Mouse (Mus musculus): Measurements from ENCODE around the gene Cenpb. TPM values are rescaled to one million over a fixed set of nuclear protein-coding genes. Genes with fewer than 3 reads are reported as not detected.

The Cenpb gene
- polyA plus RNA-seq, 1 experiment from 2014 or later, result 12.2 TPM

GRCm38 (mm10) chr2:131128211-131128610, 51.7 kb downstream of the Cenpb start:
- TF ChIP-seq EP300 (optimal IDR thresholded peaks at IDR 0.05), result no peak
- TF ChIP-seq CTCF (IDR thresholded peaks at IDR 0.05; ENCODE audit: low read depth), result no peak
- Histone ChIP-seq H3K27me3 (ENCODE audit: control insufficient read depth, insufficient read depth, low read length) (no peaks in the 10 kb centered on the region), H3K9ac (ENCODE audit: low read length) (peak overlapping the region; percentile 80; the same call in 1 of the 2 replicates), H3K4me2 (replicated peaks; ENCODE audit: low read depth) (peak overlapping the region; percentile 75), H3K36me3 (ENCODE audit: control insufficient read depth, insufficient read depth, low read length) (no peaks in the 10 kb centered on the region), H3K4me3 (ENCODE audit: low read depth, low read length) (peak overlapping the region; percentile 62), H3K9me3 (ENCODE audit: control insufficient read depth, low read length) (no peaks in the 10 kb centered on the region), H3K4me1 (replicated peaks; ENCODE audit: control insufficient read depth, insufficient read depth) (peaks cover 6% of the 10 kb centered on the region; the same call in 1 of the 2 replicates), H3K27ac (replicated peaks) (peak overlapping the region; percentile 81; the same call in 1 of the 2 replicates)
- ATAC-seq (ENCODE audit: low FRiP score, low TSS enrichment) (no peak), DNase-seq (ENCODE audit: low spot score) (no peak)
- WGBS, result 70% methylated on average over 5 of the region's 5 CpGs

- DNase-seq (ENCODE audit: low spot score) (peak; percentile 67), ATAC-seq (ENCODE audit: low FRiP score, low TSS enrichment) (peak; percentile 78)
- H3K36me3 ChIP-seq (ENCODE audit: control insufficient read depth, insufficient read depth, low read length), result no peaks in the 10 kb centered on the region
- H3K4me3 ChIP-seq (ENCODE audit: low read depth, low read length), result peak within 1 kb of the TSS; percentile 62
- H3K27ac ChIP-seq (replicated peaks), result peak within 1 kb of the TSS; percentile 81
- H3K4me2 ChIP-seq (replicated peaks; ENCODE audit: low read depth), result peak within 1 kb of the TSS; percentile 75
- 2% methylated on average over 28 of the region's 28 CpGs for WGBS
- peak within 1 kb of the TSS; percentile 80 for H3K9ac ChIP-seq (ENCODE audit: low read length)
- no peak for TF ChIP-seq CTCF (IDR thresholded peaks at IDR 0.05; ENCODE audit: low read depth)
- no peak for TF ChIP-seq EP300 (optimal IDR thresholded peaks at IDR 0.05)
- no peaks in the 10 kb centered on the region for H3K27me3 ChIP-seq (ENCODE audit: control insufficient read depth, insufficient read depth, low read length)
- peaks cover 6% of the 10 kb centered on the region; the same call in 1 of the 2 replicates for H3K4me1 ChIP-seq (replicated peaks; ENCODE audit: control insufficient read depth, insufficient read depth)
- H3K9me3 ChIP-seq (ENCODE audit: control insufficient read depth, low read length), result no peaks in the 10 kb centered on the region
Measured at GRCm38 (mm10) chr2:131127161-131127730, 52.6 kb downstream of the Cenpb start, which contains the start of gene Hspa12b. TSS of gene Hspa12b (plus strand) at chr2:131127280.

DNA sequence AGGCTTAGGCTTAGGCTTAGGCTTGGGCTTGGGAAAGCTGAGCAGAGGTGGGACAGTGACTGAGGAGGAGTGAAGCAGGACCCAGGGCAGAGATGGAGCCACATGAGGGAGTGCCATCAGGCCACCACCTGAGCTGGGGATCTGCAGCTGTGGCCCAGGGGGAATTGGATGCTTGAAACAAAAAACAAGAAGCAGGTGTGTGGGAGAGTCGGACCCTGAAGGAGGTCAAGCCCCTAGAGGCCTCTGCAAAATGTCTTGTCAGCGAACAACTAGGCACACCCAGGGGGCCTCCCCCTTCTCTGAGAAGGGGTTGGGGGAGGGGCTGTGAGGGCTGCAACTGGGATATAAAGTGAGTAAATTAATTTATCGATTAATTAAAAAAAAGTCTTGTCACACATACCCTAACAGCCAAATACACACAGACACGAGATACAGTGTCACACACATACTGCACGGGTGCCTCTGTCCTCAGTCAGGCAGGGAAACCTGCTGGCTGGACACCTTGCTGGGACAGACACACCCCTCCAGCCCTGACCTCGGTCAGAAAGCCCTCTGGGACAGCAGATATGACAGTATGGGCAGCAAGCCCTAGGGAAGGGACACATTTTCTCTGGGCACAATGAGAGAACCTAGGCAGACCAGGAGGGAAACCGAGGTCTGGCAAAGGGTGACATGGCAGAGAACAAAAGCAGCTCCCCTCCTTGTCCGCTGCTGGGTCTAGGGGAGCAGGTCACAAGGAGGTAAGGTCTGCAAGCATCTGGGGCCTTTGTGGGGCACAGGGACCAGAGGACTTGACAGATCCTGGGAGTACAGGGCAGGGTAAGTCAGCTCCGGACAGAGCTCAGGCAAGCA, 53.7 kb downstream of the Cenpb start:
- H3K9me3 ChIP-seq (ENCODE audit: control insufficient read depth, low read length), result no peaks in the 10 kb centered on the region
- 61% methylated on average over 9 of the region's 9 CpGs for WGBS
- no peaks in the 10 kb centered on the region for H3K27me3 ChIP-seq (ENCODE audit: control insufficient read depth, insufficient read depth, low read length)
- no peak overlapping the region; the same call in 1 of the 2 replicates for H3K9ac ChIP-seq (ENCODE audit: low read length)
- no peak overlapping the region for H3K4me3 ChIP-seq (ENCODE audit: low read depth, low read length)
- H3K4me1 ChIP-seq (replicated peaks; ENCODE audit: control insufficient read depth, insufficient read depth), result peaks cover 6% of the 10 kb centered on the region; the same call in 1 of the 2 replicates
- H3K36me3 ChIP-seq (ENCODE audit: control insufficient read depth, insufficient read depth, low read length), result no peaks in the 10 kb centered on the region
- TF ChIP-seq EP300 (optimal IDR thresholded peaks at IDR 0.05) (no peak), CTCF (IDR thresholded peaks at IDR 0.05; ENCODE audit: low read depth) (no peak)
- peak overlapping the region; percentile 81 for H3K27ac ChIP-seq (replicated peaks)
- no peak for DNase-seq (ENCODE audit: low spot score)
- H3K4me2 ChIP-seq (replicated peaks; ENCODE audit: low read depth), result no peak overlapping the region
- no peak for ATAC-seq (ENCODE audit: low FRiP score, low TSS enrichment)

Other genes with a start within 250 kb of the Cenpb start
- 10.1 and 10.3 TPM in 2 replicates for gene Gfra4, start 137.0 kb downstream of the Cenpb start, polyA plus RNA-seq (2015; fragmentation: Nextera tagmentation; extraction: Ambion mirVana)
- 8.2 and 8.7 TPM in 2 replicates for gene Adam33, start 116.3 kb downstream of the Cenpb start, polyA plus RNA-seq (2015; fragmentation: Nextera tagmentation; extraction: Ambion mirVana)
- gene Siglec1, start 93.3 kb downstream of the Cenpb start, polyA plus RNA-seq (2015; fragmentation: Nextera tagmentation; extraction: Ambion mirVana), result 0.34 and 0.38 TPM in 2 replicates
- 4.2 TPM in 2 replicates for gene Hspa12b, start 52.8 kb downstream of the Cenpb start, polyA plus RNA-seq (2015; fragmentation: Nextera tagmentation; extraction: Ambion mirVana)
- gene Gm11037, start 46.6 kb downstream of the Cenpb start, polyA plus RNA-seq (2015; fragmentation: Nextera tagmentation; extraction: Ambion mirVana), result not detected in 2 replicates
- 42.6 and 43.6 TPM in 2 replicates for gene 1700037H04Rik, start 20.0 kb downstream of the Cenpb start, polyA plus RNA-seq (2015; fragmentation: Nextera tagmentation; extraction: Ambion mirVana)
- 38.7 and 39.5 TPM in 2 replicates for gene Cdc25b, start 6.9 kb upstream of the Cenpb start, polyA plus RNA-seq (2015; fragmentation: Nextera tagmentation; extraction: Ambion mirVana)
- 2.5 and 2.9 TPM in 2 replicates for gene Spef1, start 7.2 kb upstream of the Cenpb start, polyA plus RNA-seq (2015; fragmentation: Nextera tagmentation; extraction: Ambion mirVana)
- 22.0 and 24.6 TPM in 2 replicates for gene Ap5s1, start 27.0 kb upstream of the Cenpb start, polyA plus RNA-seq (2015; fragmentation: Nextera tagmentation; extraction: Ambion mirVana)
- gene Mavs, start 54.0 kb upstream of the Cenpb start, polyA plus RNA-seq (2015; fragmentation: Nextera tagmentation; extraction: Ambion mirVana), result 14.7 and 17.3 TPM in 2 replicates
- gene Pank2, start 82.4 kb upstream of the Cenpb start, polyA plus RNA-seq (2015; fragmentation: Nextera tagmentation; extraction: Ambion mirVana), result 28.3 and 32.4 TPM in 2 replicates
- gene Rnf24, start 172.8 kb upstream of the Cenpb start, polyA plus RNA-seq (2015; fragmentation: Nextera tagmentation; extraction: Ambion mirVana), result 1.2 and 1.3 TPM in 2 replicates